Mouse (Mus musculus): ENCODE measurements around the gene Daw1.

- TF ChIP-seq POLR2A (IDR thresholded peaks at IDR 0.05; ENCODE audit: borderline replicate concordance, extremely low read depth, low read depth, low read length) (no peak), CTCF (IDR thresholded peaks at IDR 0.05; ENCODE audit: insufficient read depth, low read length) (no peak)
Observed at GRCm38 (mm10) chr1:83156876-83157275, 2.7 kb upstream of the Daw1 start.
